Mouse (Mus musculus) heart, adult 2 months (tissue): ENCODE results near the gene Ctrl.

Source experiments
- CTCF ChIP-seq: fragments of 200-600 bp; IDR thresholded peaks from 2 replicates; pipeline ENCODE4 v1.8.1; 2022; ENCODE audit warnings: antibody characterized with exemption, mild to moderate bottlenecking, moderate library complexity
- EP300 ChIP-seq: fragments of 200-500 bp; IDR thresholded peaks from 2 replicates; pipeline ENCODE4 v1.6.1; 2011; ENCODE audit warnings: low read depth, low read length, control low read depth; ENCODE audit not compliant: insufficient read depth
- POLR2A ChIP-seq: fragments of 200-500 bp; IDR thresholded peaks from 2 replicates; pipeline ENCODE4 v1.6.1; 2011; ENCODE audit warnings: mild to moderate bottlenecking, low read depth, low read length, control low read depth; ENCODE audit not compliant: insufficient read depth

DNA sequence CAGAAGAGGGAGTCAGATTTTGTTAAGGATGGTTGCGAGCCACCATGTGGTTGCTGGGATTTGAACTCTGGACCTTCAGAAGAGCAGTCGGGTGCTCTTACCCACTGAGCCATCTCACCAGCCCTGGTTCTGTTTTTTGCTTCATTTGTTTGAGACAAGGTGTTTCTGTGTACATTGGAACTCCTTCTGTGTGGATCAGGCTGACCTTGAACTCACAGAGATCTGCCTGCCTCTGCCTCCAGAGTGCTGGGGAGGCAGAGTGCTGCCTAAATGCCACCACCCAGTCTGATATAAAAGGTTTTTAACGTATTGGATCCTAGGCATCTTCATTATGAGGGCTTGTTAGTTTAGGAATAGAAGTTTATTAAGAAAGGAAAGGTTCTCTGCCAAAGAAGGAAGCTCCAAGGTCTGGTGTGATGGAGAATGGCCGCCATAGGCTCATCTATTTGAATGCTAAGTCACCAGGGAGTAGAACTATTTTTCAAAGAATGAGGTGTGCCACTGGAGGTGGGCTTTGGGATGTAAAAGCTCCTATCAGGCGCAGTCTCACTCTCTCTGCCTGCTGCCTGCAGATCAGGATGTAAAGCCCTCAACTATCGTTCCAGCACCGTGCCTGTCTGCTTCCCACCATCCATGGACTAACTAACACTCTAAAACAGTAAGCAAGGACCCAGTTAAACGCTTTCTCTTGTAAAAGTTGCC, 37.5 kb upstream of the Ctrl start:
- TF ChIP-seq CTCF (no peak), EP300 (no peak), POLR2A (no peak)
